Mouse (Mus musculus) MEL (cell line): Measurements from ENCODE around the gene Abca5. TPM values are rescaled to one million over a fixed set of nuclear protein-coding genes. Genes with fewer than 3 reads are reported as not detected.

Experiments used
- DNase-seq: peaks from one replicate; pipeline ENCODE4 v3.0.0; 2011; ENCODE audit warnings: low read depth, low spot score
- H3K27ac ChIP-seq: 2 replicates; pipeline ENCODE4 v1.5.1; 2012; ENCODE audit warnings: low read depth, mild to moderate bottlenecking, control low read depth, low read length, moderate library complexity; ENCODE audit not compliant: control insufficient read depth
- H3K27me3 ChIP-seq, 2 experiments: fragments of 150-350 bp in 1 of 2; sonication (generic) in 1 of 2; 2 replicates each; pipeline ENCODE4 v1.6.1; 2012; ENCODE audit warnings: low read length in 2 of 2, mild to moderate bottlenecking in 2 of 2, improper control_type of control experiment in 1 of 2, moderate library complexity in 1 of 2; ENCODE audit not compliant: insufficient read depth in 2 of 2, control insufficient read depth in 1 of 2
- H3K36me3 ChIP-seq, 2 experiments: 2 replicates each; pipeline ENCODE4 v1.6.1; 2012 to 2014; ENCODE audit warnings: low read length in 2 of 2, improper control_type of control experiment in 1 of 2, inconsistent platforms in 1 of 2, mild to moderate bottlenecking in 1 of 2; ENCODE audit not compliant: insufficient read depth in 2 of 2, control insufficient read depth in 1 of 2
- H3K4me1 ChIP-seq, 2 experiments: fragments of 150-350 bp in 1 of 2; sonication (generic) in 1 of 2; 2 replicates each; pipeline ENCODE4 v1.6.1; 2012; ENCODE audit warnings: low read length in 2 of 2, improper control_type of control experiment in 1 of 2, mild to moderate bottlenecking in 1 of 2; ENCODE audit not compliant: insufficient read depth in 2 of 2, control insufficient read depth in 1 of 2
- H3K4me3 ChIP-seq, 2 experiments: fragments of 150-350 bp in 1 of 2; sonication (generic) in 1 of 2; 2 replicates each; pipeline ENCODE4 v1.5.1; 2012; ENCODE audit warnings: low read depth in 2 of 2, low read length in 2 of 2, mild to moderate bottlenecking in 2 of 2, moderate library complexity in 2 of 2, control low read depth in 1 of 2, improper control_type of control experiment in 1 of 2; ENCODE audit not compliant: control insufficient read depth in 1 of 2, insufficient read depth in 1 of 2
- H3K79me2 ChIP-seq: 2 replicates; pipeline ENCODE4 v1.6.1; 2012; ENCODE audit warnings: mild to moderate bottlenecking, low read length, moderate library complexity; ENCODE audit not compliant: control insufficient read depth, poor library complexity, insufficient read depth
- H3K9ac ChIP-seq: 2 replicates; pipeline ENCODE4 v1.6.1; 2012; ENCODE audit warnings: low read depth, mild to moderate bottlenecking, control low read depth, low read length, moderate library complexity; ENCODE audit not compliant: control insufficient read depth, poor library complexity, severe bottlenecking
- H3K9me3 ChIP-seq: fragments of 150-350 bp; sonication (generic); replicated peaks from 2 replicates; pipeline ENCODE4 v1.6.1; 2012; ENCODE audit warnings: mild to moderate bottlenecking, low read length, improper control_type of control experiment, moderate library complexity; ENCODE audit not compliant: insufficient read depth
- BHLHE40 ChIP-seq: IDR thresholded peaks from 2 replicates; pipeline ENCODE4 v1.6.1; 2012; ENCODE audit warnings: low read depth, mild to moderate bottlenecking, inconsistent platforms, low read length, improper control_type of control experiment, borderline replicate concordance
- CHD1 ChIP-seq: IDR thresholded peaks from 2 replicates; pipeline ENCODE4 v1.6.1; 2012; ENCODE audit warnings: low read depth, mild to moderate bottlenecking, inconsistent platforms, low read length, improper control_type of control experiment
- CHD2 ChIP-seq: IDR thresholded peaks from 2 replicates; pipeline ENCODE4 v1.6.1; 2011; ENCODE audit warnings: low read length, improper control_type of control experiment
- CTCF ChIP-seq, 3 experiments: IDR thresholded peaks in 2 of 3; conservative IDR thresholded peaks in 1 of 3; 2 replicates each; pipeline ENCODE4 v1.5.1; 2011 to 2012; ENCODE audit warnings: low read length in 3 of 3, low read depth in 2 of 3, mild to moderate bottlenecking in 2 of 3, improper control_type of control experiment in 1 of 3, inconsistent platforms in 1 of 3, mixed read lengths in 1 of 3, moderate library complexity in 1 of 3; ENCODE audit not compliant: control insufficient read depth in 1 of 3, insufficient read depth in 1 of 3, poor library complexity in 1 of 3, severe bottlenecking in 1 of 3
- E2F4 ChIP-seq: IDR thresholded peaks from 2 replicates; pipeline ENCODE4 v1.6.1; 2011; ENCODE audit warnings: low read depth, low read length, improper control_type of control experiment, borderline replicate concordance
- GABPA ChIP-seq: IDR thresholded peaks from 2 replicates; pipeline ENCODE4 v1.6.1; 2012; ENCODE audit warnings: low read depth, mild to moderate bottlenecking, inconsistent platforms, low read length, improper control_type of control experiment, moderate library complexity
- GATA1 ChIP-seq: IDR thresholded peaks from 2 replicates; pipeline ENCODE4 v1.6.1; 2011; ENCODE audit warnings: low read depth, low read length, improper control_type of control experiment
- JUND ChIP-seq: IDR thresholded peaks from 2 replicates; pipeline ENCODE4 v1.6.1; 2011; ENCODE audit warnings: low read depth, mild to moderate bottlenecking, improper control_type of control experiment, low read length
- MAFK ChIP-seq: IDR thresholded peaks from 2 replicates; pipeline ENCODE4 v1.6.1; 2011; ENCODE audit warnings: low read depth, mild to moderate bottlenecking, low read length, improper control_type of control experiment, borderline replicate concordance
- MAZ ChIP-seq: IDR thresholded peaks from 2 replicates; pipeline ENCODE4 v1.6.1; 2012; ENCODE audit warnings: low read depth, mild to moderate bottlenecking, inconsistent platforms, low read length, improper control_type of control experiment
- MEF2A ChIP-seq: IDR thresholded peaks from 2 replicates; pipeline ENCODE4 v1.6.1; 2014; ENCODE audit warnings: low read depth, mild to moderate bottlenecking, inconsistent platforms, low read length, improper control_type of control experiment; ENCODE audit not compliant: poor library complexity, insufficient replicate concordance, severe bottlenecking; ENCODE audit errors: extremely low read depth
- MXI1 ChIP-seq: IDR thresholded peaks from 2 replicates; pipeline ENCODE4 v1.6.1; 2011; ENCODE audit warnings: mild to moderate bottlenecking, low read depth, low read length, improper control_type of control experiment
- MYB ChIP-seq: IDR thresholded peaks from 2 replicates; pipeline ENCODE4 v1.6.1; 2011; ENCODE audit warnings: mild to moderate bottlenecking, low read depth, low read length, improper control_type of control experiment
- POLR2A ChIP-seq, 2 experiments: IDR thresholded peaks; 2 replicates each; pipeline ENCODE4 v1.6.1; 2011 to 2012; ENCODE audit warnings: low read length in 2 of 2, mild to moderate bottlenecking in 2 of 2, control low read depth in 1 of 2, improper control_type of control experiment in 1 of 2, low read depth in 1 of 2, moderate library complexity in 1 of 2; ENCODE audit not compliant: control insufficient read depth in 1 of 2, insufficient read depth in 1 of 2, poor library complexity in 1 of 2
- POLR2AphosphoS2 ChIP-seq: IDR thresholded peaks from 2 replicates; pipeline ENCODE4 v1.6.1; 2011; ENCODE audit warnings: low read length, improper control_type of control experiment
- POLR2AphosphoS5 ChIP-seq: IDR thresholded peaks from 2 replicates; pipeline ENCODE4 v1.6.1; 2012; ENCODE audit warnings: low read depth, borderline replicate concordance, mild to moderate bottlenecking, inconsistent platforms, low read length, moderate library complexity, mixed read lengths
- RAD21 ChIP-seq: IDR thresholded peaks from 2 replicates; pipeline ENCODE4 v1.6.1; 2011; ENCODE audit warnings: mild to moderate bottlenecking, low read depth, low read length, improper control_type of control experiment
- RCOR1 ChIP-seq: IDR thresholded peaks from 2 replicates; pipeline ENCODE4 v1.6.1; 2012; ENCODE audit warnings: low read depth, mild to moderate bottlenecking, inconsistent platforms, low read length, improper control_type of control experiment
- SIN3A ChIP-seq: IDR thresholded peaks from 2 replicates; pipeline ENCODE4 v1.6.1; 2012; ENCODE audit warnings: low read length, improper control_type of control experiment, inconsistent platforms
- TBP ChIP-seq: IDR thresholded peaks from 2 replicates; pipeline ENCODE4 v1.8.0; 2011; ENCODE audit warnings: low read depth, low read length, improper control_type of control experiment
- UBTF ChIP-seq: IDR thresholded peaks from 2 replicates; pipeline ENCODE4 v1.6.1; 2012; ENCODE audit warnings: low read depth, mild to moderate bottlenecking, inconsistent platforms, low read length, improper control_type of control experiment, moderate library complexity, borderline replicate concordance; ENCODE audit not compliant: insufficient read depth
- USF1 ChIP-seq: IDR thresholded peaks from 2 replicates; pipeline ENCODE4 v1.6.1; 2014; ENCODE audit warnings: low read depth, mild to moderate bottlenecking, inconsistent platforms, low read length, improper control_type of control experiment, moderate library complexity
- USF2 ChIP-seq, 2 experiments: IDR thresholded peaks; 2 replicates each; pipeline ENCODE4 v1.6.1; 2011 to 2012; ENCODE audit warnings: improper control_type of control experiment in 2 of 2, low read length in 2 of 2, borderline replicate concordance in 1 of 2, inconsistent platforms in 1 of 2, low read depth in 1 of 2, mild to moderate bottlenecking in 1 of 2; ENCODE audit not compliant: insufficient read depth in 1 of 2
- ZKSCAN1 ChIP-seq: IDR thresholded peaks from 2 replicates; pipeline ENCODE4 v1.6.1; 2012; ENCODE audit warnings: low read depth, mild to moderate bottlenecking, inconsistent platforms, low read length, improper control_type of control experiment, moderate library complexity
- ZNF384 ChIP-seq: IDR thresholded peaks from 2 replicates; pipeline ENCODE4 v1.6.1; 2012; ENCODE audit warnings: low read depth, mild to moderate bottlenecking, inconsistent platforms, low read length, improper control_type of control experiment
- polyA plus RNA-seq, 2 experiments: library from polyadenylated mRNA; stranded (reverse) in 1 of 2; unstranded in 1 of 2; fragments of >175 nt in 1 of 2; fragments of >200 nt in 1 of 2; gene quantifications; 2 replicates each; pipeline versions ENCODE4 v1.2.1 to v1.2.4; 2012; ENCODE audit warnings: low replicate concordance in 2 of 2, low read depth in 1 of 2; ENCODE audit not compliant: insufficient read length in 2 of 2, insufficient read depth in 1 of 2, missing spikeins in 1 of 2
- total RNA-seq: library from RNA; depleted of rRNA; stranded (reverse); fragments of 300-350 nt; gene quantifications from 2 replicates; pipeline ENCODE4 v1.2.3, GENCODE M21; 2012

Gene Abca5
- total and polyA plus RNA-seq, 3 experiments, result 0.35 to 0.78 TPM; not detected in 1

- H3K27me3 ChIP-seq, result peaks cover 0 to 2% of the 10 kb centered on the region in 2 experiments; a peak in 2 of 4 replicates
- no peaks in the 10 kb centered on the region for H3K36me3 ChIP-seq
- TF ChIP-seq JUND, result no peak
- TF ChIP-seq MXI1, result no peak
- no peak for TF ChIP-seq ZNF384
- TF ChIP-seq UBTF, result no peak
- TF ChIP-seq GABPA, result no peak
- TF ChIP-seq POLR2AphosphoS5, result no peak
- TF ChIP-seq USF2 (IDR thresholded peaks at IDR 0.05; ENCODE audit: borderline replicate concordance in 1 of 2, insufficient read depth in 1 of 2, low read depth in 1 of 2, low read length in 2 of 2), result no peak
- no peak for TF ChIP-seq MEF2A
- no peak for TF ChIP-seq CHD2
- TF ChIP-seq RAD21, result no peak
- no peak for TF ChIP-seq GATA1
- no peak for TF ChIP-seq E2F4
- TF ChIP-seq CHD1, result no peak
- TF ChIP-seq MYB, result no peak
- TF ChIP-seq BHLHE40, result no peak
- no peak overlapping the region for H3K9ac ChIP-seq
- no peaks in the 10 kb centered on the region for H3K9me3 ChIP-seq
- H3K4me1 ChIP-seq, result no peaks in the 10 kb centered on the region
- no peak overlapping the region for H3K4me3 ChIP-seq
- no peaks in the 10 kb centered on the region for H3K79me2 ChIP-seq
- no peak overlapping the region for H3K27ac ChIP-seq
- no peak for DNase-seq
Measured at GRCm38 (mm10) chr11:110354261-110354660, 16.7 kb upstream of the Abca5 start.

GRCm38 (mm10) chr11:110348170-110348569 is 10.7 kb upstream of the Abca5 start:
- TF ChIP-seq RAD21 (no peak), CTCF (IDR thresholded peaks at IDR 0.05 in 2 of 3, conservative IDR thresholded peaks at IDR 0.05 in 1 of 3; ENCODE audit: control insufficient read depth in 1 of 3, insufficient read depth in 1 of 3, low read depth in 2 of 3, low read length in 3 of 3, poor library complexity in 1 of 3, severe bottlenecking in 1 of 3) (no peak), MYB (no peak), POLR2AphosphoS5 (no peak), ZNF384 (no peak), MAFK (no peak), TBP (no peak), USF1 (no peak), RCOR1 (no peak), POLR2A (IDR thresholded peaks at IDR 0.05; ENCODE audit: control insufficient read depth in 1 of 2, insufficient read depth in 1 of 2, low read depth in 1 of 2, low read length in 2 of 2, poor library complexity in 1 of 2) (no peak), MEF2A (no peak), ZKSCAN1 (no peak), JUND (no peak), SIN3A (no peak), MAZ (no peak), UBTF (no peak), POLR2AphosphoS2 (no peak), USF2 (IDR thresholded peaks at IDR 0.05; ENCODE audit: borderline replicate concordance in 1 of 2, insufficient read depth in 1 of 2, low read depth in 1 of 2, low read length in 2 of 2) (no peak)
- no peaks in the 10 kb centered on the region for H3K9me3 ChIP-seq
- DNase-seq, result no peak
- H3K27me3 ChIP-seq, result peaks cover 0 to 2% of the 10 kb centered on the region in 2 experiments; a peak in 2 of 4 replicates
- H3K4me3 ChIP-seq, result no peak overlapping the region
- H3K4me1 ChIP-seq, result no peaks in the 10 kb centered on the region
- no peak overlapping the region for H3K9ac ChIP-seq
- H3K79me2 ChIP-seq, result no peaks in the 10 kb centered on the region
- H3K27ac ChIP-seq, result no peak overlapping the region
- no peaks in the 10 kb centered on the region for H3K36me3 ChIP-seq
